ENCODE assay signal across 9 mouse cellular contexts in genomic region chr11:90129793-90130624, GRCm38 (mm10). TPM values are rescaled to one million over a fixed set of nuclear protein-coding genes. Genes with fewer than 3 reads are reported as not detected.
DNase-seq lines count a peak whose midpoint lies in the region; ATAC-seq and TF ChIP-seq lines count a peak whose summit lies in the region.
"Had no signal": no experiment of that assay in that cellular context is flagged by ENCODE, and none has a peak within 500 bp of the region (broad histone marks: within the 10 kb centered on the region; RNA-seq: fewer than 3 reads in every experiment).

No protein-coding gene starts in this region.

- H3K27ac ChIP-seq in hindbrain, postnatal 0 days, result 0 out of 2 replicates have a peak overlapping the region, but pooled peaks have one; percentile 7
- H3K27ac ChIP-seq in left cerebral cortex, adult 2 months, result no peak overlapping the region

- peaks cover 12% of the 10 kb centered on the region; the same call in 1 of the 2 replicates for H3K4me1 ChIP-seq in hindbrain, postnatal 0 days (ENCODE audit: insufficient read depth, low read length)
- H3K4me1 ChIP-seq in lung, adult 2 months (ENCODE audit: control insufficient read depth, insufficient read depth, low read length), result peaks cover 12% of the 10 kb centered on the region
- H3K4me1 ChIP-seq: megakaryocyte, embryonic 14.5 days had no signal

- intact Hi-C loops in left cerebral cortex, adult 2 months (cut with DNase I), result no loop called here

- no peak overlapping the region for H3K4me3 ChIP-seq in hindbrain, postnatal 0 days (ENCODE audit: low read length)
- H3K4me3 ChIP-seq in lung, adult 2 months (replicated peaks; ENCODE audit: extremely low read depth, low read depth, low read length), result peak overlapping the region; percentile 50
- H3K4me3 ChIP-seq in left cerebral cortex, adult 2 months, result no peak overlapping the region
- H3K4me3 ChIP-seq: megakaryocyte, embryonic 14.5 days had no signal

- H3K9ac ChIP-seq in hindbrain, postnatal 0 days (replicated peaks; ENCODE audit: low read length), result no peak overlapping the region

- WGBS in hindbrain, postnatal 0 days, result 24% methylated on average over 12 of the region's 12 CpGs
- WGBS in lung, adult 2 months, result 20% methylated on average over 12 of the region's 12 CpGs

- H3K36me3 ChIP-seq in hindbrain, postnatal 0 days (ENCODE audit: insufficient read depth, low read length), result no peaks in the 10 kb centered on the region

- H3K4me2 ChIP-seq in hindbrain, postnatal 0 days (ENCODE audit: low read depth, low read length), result peak overlapping the region; percentile 23; the same call in 1 of the 2 replicates

- no peaks in the 10 kb centered on the region for H3K27me3 ChIP-seq in hindbrain, postnatal 0 days (ENCODE audit: insufficient read depth, low read length)

- H3K9me3 ChIP-seq in hindbrain, postnatal 0 days (ENCODE audit: low read length), result no peaks in the 10 kb centered on the region
- H3K9me3 ChIP-seq: megakaryocyte, embryonic 14.5 days had no signal

- no peak for TF ChIP-seq CTCF in hindbrain, postnatal 0 days (IDR thresholded peaks at IDR 0.05; ENCODE audit: low read depth)
- TF ChIP-seq CTCF in lung, adult 2 months (IDR thresholded peaks at IDR 0.05; ENCODE audit: insufficient read depth, low read length), result no peak
- no peak for TF ChIP-seq CTCF in left cerebral cortex, adult 2 months (IDR thresholded peaks at IDR 0.05)

- 0 out of 2 replicates have a peak, but pooled peaks have one; percentile 51 for ATAC-seq in hindbrain, postnatal 0 days

- TF ChIP-seq POLR2A in lung, adult 2 months (IDR thresholded peaks at IDR 0.05; ENCODE audit: borderline replicate concordance, extremely low read depth, low read depth, low read length), result peak; percentile 84; the same call in 1 of the 2 replicates

- DNase-seq in embryo, embryonic 10.5 days (ENCODE audit: low spot score), result peak; percentile 67
- peak; percentile 21 for DNase-seq in gastrocnemius, postnatal 10 days
- DNase-seq in hindbrain, postnatal 0 days (ENCODE audit: low spot score), result peak; percentile 23
- DNase-seq in lung, adult 2 months, result no peak
- DNase-seq in left cerebral cortex, adult 2 months (ENCODE audit: extremely low spot score in 1 of 2, low spot score in 2 of 2), result no peak
- no peak for DNase-seq in layer of hippocampus, adult 8-10 months (ENCODE audit: low spot score in 2 of 2)
- DNase-seq in cerebellum, postnatal 4 days (ENCODE audit: low spot score in 2 of 2), result no peak
- DNase-seq in thymus, adult 18-20 months, result no peak

RNA-seq across cellular contexts. Expression of gene Gm45716, which starts 57.5 kb away (rescaled TPM):
- 1 to 10 TPM; 4.2 to 5.3 TPM for total RNA-seq in gastrocnemius, postnatal 10 days (2021)
- total RNA-seq in hindbrain, postnatal 0 days (2014; rRNA removed), result 5.6 and 13.5 TPM in 2 replicates
- 22.2 and 22.9 TPM in 2 replicates for polyA plus RNA-seq in hindbrain, postnatal 0 days (2015; fragmentation: Nextera tagmentation; extraction: Ambion mirVana)
- polyA plus RNA-seq in lung, adult 2 months (2012; rRNA removed), result 1.3 and 1.5 TPM in 2 replicates
- total RNA-seq in left cerebral cortex, adult 2 months (2021), result 1 to 10 TPM; 3.8 to 5.3 TPM
- 1 to 10 TPM; 6.1 to 6.5 (median 6.4) TPM for total RNA-seq in layer of hippocampus, adult 8-10 months (2022)

Comparison
In these comparisons a context has a peak if more than half of its experiments do, and no peak if none do; other contexts are left out.
1. DNase-seq: peak in embryo, embryonic 10.5 days (single experiment), gastrocnemius, postnatal 10 days (single experiment) and hindbrain, postnatal 0 days (single experiment); none in lung, adult 2 months (single experiment), left cerebral cortex, adult 2 months (0 of 2), layer of hippocampus, adult 8-10 months (0 of 2), cerebellum, postnatal 4 days (0 of 2) and thymus, adult 18-20 months (0 of 2).